Mouse (Mus musculus) layer of hippocampus, adult 18-20 months (tissue): Measurements from ENCODE around the gene Zfp811. TPM values are rescaled to one million over a fixed set of nuclear protein-coding genes. Genes with fewer than 3 reads are reported as not detected.

Source experiments
- DNase-seq, 2 experiments: peaks; one replicate each; pipeline ENCODE4 v3.0.0; 2022; ENCODE audit warnings: low spot score in 2 of 2
- total RNA-seq, 2 experiments: library from RNA; stranded (reverse); gene quantifications; 2 replicates each; pipeline ENCODE4 v1.2.3; 2021

The Zfp811 gene
- total RNA-seq, 2 experiments from 2014 or later = 4.7 to 5.3 TPM

DNA sequence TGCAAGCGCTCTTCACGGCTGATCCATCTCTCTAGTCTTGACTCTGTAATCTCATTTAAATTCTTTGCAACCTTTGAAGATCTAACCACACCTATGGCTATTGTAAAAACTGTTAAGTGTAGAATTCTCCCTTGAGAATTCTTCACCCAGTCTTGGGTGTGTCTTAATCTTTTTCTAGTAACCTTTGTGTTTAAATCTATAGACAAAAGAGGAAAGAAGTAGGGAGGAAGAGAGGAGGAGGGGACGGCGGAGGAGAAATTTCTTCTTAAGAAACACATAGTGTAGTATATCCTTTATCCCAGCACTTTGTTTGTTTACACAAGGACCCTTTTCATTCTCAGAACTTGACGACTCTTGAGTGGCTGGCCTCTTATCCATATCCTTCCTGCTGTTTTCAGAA is 52.4 kb downstream of the Zfp811 start:
- no peak for DNase-seq

DNA sequence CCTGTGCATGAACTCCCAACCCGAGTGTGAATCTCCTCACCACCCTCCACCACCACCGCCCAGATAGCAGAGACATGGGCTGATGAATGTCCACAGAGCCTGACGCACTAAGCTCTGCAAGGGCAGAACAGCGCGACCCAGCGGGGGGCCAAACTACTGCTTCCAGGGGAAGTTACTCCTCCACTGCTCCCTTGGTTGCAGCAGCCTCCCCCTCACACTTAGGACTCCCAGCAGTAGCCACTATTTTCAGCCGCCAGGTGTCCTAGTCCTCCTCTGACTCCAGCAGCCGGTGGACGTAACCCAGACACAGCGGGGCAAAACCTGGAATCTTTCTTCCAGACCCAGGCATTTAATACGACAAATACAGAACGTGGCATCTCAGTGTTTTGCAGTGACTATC is 56.1 kb downstream of the Zfp811 start:
- no peak for DNase-seq

DNA sequence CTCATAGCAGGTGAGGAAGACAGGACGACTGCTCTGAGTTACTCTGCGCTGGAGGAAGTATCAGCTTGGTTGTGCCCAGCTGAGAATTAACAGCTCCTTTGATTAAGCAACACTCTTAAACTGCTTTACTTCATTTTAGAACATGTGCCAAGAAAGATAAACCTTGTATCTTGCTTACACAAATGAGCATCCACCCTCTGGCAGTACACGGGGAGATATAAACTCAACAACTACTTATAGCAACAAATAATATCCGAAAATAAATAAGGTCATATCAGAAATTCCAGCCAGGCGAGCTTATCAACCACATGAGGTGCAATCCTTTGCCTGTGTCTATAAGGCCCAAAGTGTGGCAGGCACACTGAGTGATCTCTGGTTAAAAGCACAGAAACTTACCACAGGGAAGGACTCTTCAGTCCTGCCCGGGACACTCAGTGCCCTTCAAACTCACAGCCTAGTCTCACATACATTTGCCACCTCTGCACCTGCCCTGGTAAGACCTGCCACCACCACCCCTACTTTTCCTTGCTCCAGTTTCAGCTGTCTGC is 56.8 kb downstream of the Zfp811 start:
- DNase-seq = no peak

DNA sequence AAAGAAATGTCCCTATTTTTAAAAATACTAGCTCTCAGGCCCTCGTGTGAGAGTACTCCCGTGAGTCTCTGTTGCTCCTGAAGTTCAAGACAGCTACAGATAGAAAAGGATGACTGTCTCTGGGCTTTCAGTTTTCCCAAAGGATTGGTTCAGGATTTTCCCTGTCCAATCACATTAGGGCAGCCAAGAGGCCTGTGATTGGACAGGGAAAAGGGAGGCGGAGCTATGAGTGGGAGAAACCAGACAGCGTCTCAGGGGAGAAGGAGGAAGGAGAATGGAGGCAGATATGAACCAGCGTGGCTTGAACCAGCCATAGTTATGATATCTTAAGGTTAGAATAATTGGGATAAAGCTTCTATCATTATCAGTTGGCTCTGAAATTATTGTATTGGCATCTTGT is 59.1 kb downstream of the Zfp811 start:
- DNase-seq = no peak

Other genes with a start within 250 kb of the Zfp811 start
- not detected for gene Cyp4f37, start 188.6 kb downstream of the Zfp811 start, total RNA-seq
- gene Cyp4f40, start 151.0 kb downstream of the Zfp811 start, total RNA-seq = not detected
- 10 to 100 TPM; 18.9 to 19.8 TPM for gene Cyp4f15, start 124.3 kb downstream of the Zfp811 start, total RNA-seq
- gene Zfp871, start 21.6 kb downstream of the Zfp811 start, total RNA-seq = 10 to 100 TPM; 83.4 to 88.4 TPM
- 10 to 100 TPM; 26.6 to 30.7 TPM for gene Zfp799, start 20.3 kb upstream of the Zfp811 start, total RNA-seq
- 10 to 100 TPM in 1 of 2 experiments, 1 to 10 TPM in 1; 9.9 to 11.1 TPM for gene Zfp870, start 81.7 kb upstream of the Zfp811 start, total RNA-seq
- gene Cyp4f14, start 107.4 kb upstream of the Zfp811 start, total RNA-seq = 1 to 10 TPM; 4.3 to 5.5 TPM
- gene Cyp4f13, start 137.5 kb upstream of the Zfp811 start, total RNA-seq = 10 to 100 TPM; 20.9 to 23.1 TPM
- gene Zfp472, start 155.9 kb upstream of the Zfp811 start, total RNA-seq = 1 to 10 TPM; 5.1 to 6.2 TPM
- 10 to 100 TPM; 17.0 to 19.3 TPM for gene Zfp952, start 183.2 kb upstream of the Zfp811 start, total RNA-seq
- gene Zfp763, start 223.5 kb upstream of the Zfp811 start, total RNA-seq = 10 to 100 TPM; 16.3 to 23.5 TPM